Mouse (Mus musculus) c-Kit-positive CD71-positive TER-119-negative erythroid progenitor cells, embryonic 14.5 days (primary cell): ENCODE results near the gene Elavl2.
"Not testable (repeated sequence)": the region's sequence is repeated elsewhere in the genome, so short reads cannot be mapped to it uniquely, and the experiment has no call there.

Source experiments
- DNase-seq: peaks from one replicate; pipeline ENCODE4 v3.0.0-alpha.2; 2013; ENCODE audit warnings: low read depth

Gene Elavl2

GRCm38 (mm10) chr4:91334177-91334576 lies 66.4 kb downstream of the Elavl2 start:
- no peak for DNase-seq

GRCm38 (mm10) chr4:91310801-91311200 lies 89.8 kb downstream of the Elavl2 start:
- DNase-seq, result no peak

GRCm38 (mm10) chr4:91297706-91298105 lies 102.9 kb downstream of the Elavl2 start:
- no peak for DNase-seq

GRCm38 (mm10) chr4:91295317-91295716 lies 105.3 kb downstream of the Elavl2 start:
- DNase-seq, result no peak

GRCm38 (mm10) chr4:91291526-91291925 lies 109.1 kb downstream of the Elavl2 start:
- no peak for DNase-seq

GRCm38 (mm10) chr4:91290373-91290772 lies 110.2 kb downstream of the Elavl2 start:
- no peak for DNase-seq

GRCm38 (mm10) chr4:91289151-91289550 lies 111.4 kb downstream of the Elavl2 start:
- no peak for DNase-seq

GRCm38 (mm10) chr4:91268390-91268789 lies 132.2 kb downstream of the Elavl2 start:
- no peak for DNase-seq

- DNase-seq, result no peak
Observed at GRCm38 (mm10) chr4:91263733-91264440, 136.7 kb downstream of the Elavl2 start.

- DNase-seq, result no peak
Observed at GRCm38 (mm10) chr4:91262839-91263238, 137.7 kb downstream of the Elavl2 start.

GRCm38 (mm10) chr4:91260622-91261021 lies 140.0 kb downstream of the Elavl2 start:
- DNase-seq, result no peak

- no peak for DNase-seq
Observed at GRCm38 (mm10) chr4:91248650-91249049, 151.9 kb downstream of the Elavl2 start.

GRCm38 (mm10) chr4:91245136-91245535 lies 155.4 kb downstream of the Elavl2 start:
- not testable (repeated sequence) for DNase-seq

GRCm38 (mm10) chr4:91244554-91244953 lies 156.0 kb downstream of the Elavl2 start:
- no peak for DNase-seq

- DNase-seq, result no peak
Observed at GRCm38 (mm10) chr4:91243896-91244295, 156.7 kb downstream of the Elavl2 start.

GRCm38 (mm10) chr4:91238739-91239485 lies 161.7 kb downstream of the Elavl2 start:
- DNase-seq, result no peak

- no peak for DNase-seq
Observed at GRCm38 (mm10) chr4:91236976-91237375, 163.6 kb downstream of the Elavl2 start.

GRCm38 (mm10) chr4:91234941-91235340 lies 165.6 kb downstream of the Elavl2 start:
- DNase-seq, result no peak

- no peak for DNase-seq
Observed at GRCm38 (mm10) chr4:91233599-91233998, 167.0 kb downstream of the Elavl2 start.

- DNase-seq, result no peak
Observed at GRCm38 (mm10) chr4:91230439-91230863, 170.1 kb downstream of the Elavl2 start.

- no peak for DNase-seq
Observed at GRCm38 (mm10) chr4:91228341-91228740, 172.2 kb downstream of the Elavl2 start.

GRCm38 (mm10) chr4:91223811-91224210 lies 176.8 kb downstream of the Elavl2 start:
- DNase-seq, result no peak

GRCm38 (mm10) chr4:91219322-91219721 lies 181.3 kb downstream of the Elavl2 start:
- no peak for DNase-seq
